Mouse (Mus musculus) regulatory T cell (primary cell): ENCODE measurements around the gene Fam171a1.
"Not testable (repeated sequence)": the region's sequence is repeated elsewhere in the genome, so short reads cannot be mapped to it uniquely, and the experiment has no call there.

Experiments used
- in situ Hi-C: fragments of 300-600 bp; cut with MboI, MseI; formaldehyde crosslinking; loops from one replicate; pipeline ENCODE4 v1.15.1; 2025; ENCODE audit warnings: high pct_unique_total_duplicates

Gene Fam171a1

GRCm38 (mm10) chr2:3113866-3114265, at the start of gene Fam171a1:
Fam171a1 (plus strand) TSS chr2:3114224.
- in situ Hi-C loops = no loop called here

GRCm38 (mm10) chr2:3069140-3069539, 44.9 kb upstream of the Fam171a1 start:
- in situ Hi-C loops = no loop called here

DNA sequence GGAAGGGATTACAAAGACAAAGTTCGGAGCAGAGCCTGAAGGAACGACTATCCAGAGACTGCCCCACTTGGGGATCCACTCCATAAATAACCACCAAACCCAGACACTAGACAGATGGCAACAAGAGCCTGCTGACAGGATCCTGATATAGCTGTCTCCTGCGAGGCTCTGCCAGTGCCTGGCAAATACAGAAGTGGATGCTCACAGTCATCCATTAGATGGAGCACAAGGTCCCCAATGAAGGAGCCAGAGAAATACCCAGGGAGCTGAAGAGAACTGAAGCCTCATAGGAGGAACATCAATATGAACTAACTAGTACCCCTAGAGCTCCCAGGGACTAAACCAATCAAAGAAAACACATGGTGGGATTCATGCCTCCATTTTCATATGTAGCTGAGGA, 25.7 kb upstream of the Fam171a1 start:
- in situ Hi-C loops = not testable (repeated sequence)

DNA sequence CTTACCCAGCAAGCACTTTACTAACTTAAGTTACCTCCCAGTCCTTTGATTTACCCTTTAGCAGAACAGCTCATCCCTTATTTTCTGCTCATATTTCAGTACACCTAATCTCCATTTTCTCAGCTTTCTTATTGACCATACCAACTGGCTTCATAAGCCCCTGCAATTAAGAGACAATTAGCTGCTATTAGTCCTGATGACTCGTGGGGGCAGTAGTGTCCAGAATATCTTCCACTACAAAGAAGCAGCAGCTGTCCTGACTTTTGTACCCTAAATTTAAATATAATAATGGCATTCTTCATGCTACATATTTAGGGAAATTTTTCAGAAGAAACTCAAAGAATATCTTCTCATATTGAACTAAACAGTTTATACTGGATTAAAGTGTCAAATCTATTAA, 24.8 kb upstream of the Fam171a1 start:
- in situ Hi-C loops = no loop called here

DNA sequence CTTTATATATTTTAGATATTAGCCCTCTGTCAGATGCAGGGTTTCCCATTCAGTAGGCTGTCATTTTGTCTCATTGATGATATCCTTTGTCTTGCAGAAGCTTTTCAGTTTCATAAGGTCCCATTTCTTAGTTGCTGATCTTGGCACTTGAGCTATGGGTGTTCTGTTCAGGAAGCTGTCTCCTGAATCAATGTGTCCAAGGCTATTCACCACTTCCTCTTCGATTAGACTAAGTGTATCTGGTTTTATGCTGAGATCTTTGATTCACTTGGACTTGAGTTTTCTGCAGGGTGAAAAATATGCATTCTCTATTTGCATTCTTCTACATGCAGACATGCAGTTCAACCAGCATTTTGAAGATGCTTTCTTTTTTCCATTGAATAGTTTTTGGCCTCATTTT, 17.9 kb upstream of the Fam171a1 start:
- in situ Hi-C loops = no loop called here

DNA sequence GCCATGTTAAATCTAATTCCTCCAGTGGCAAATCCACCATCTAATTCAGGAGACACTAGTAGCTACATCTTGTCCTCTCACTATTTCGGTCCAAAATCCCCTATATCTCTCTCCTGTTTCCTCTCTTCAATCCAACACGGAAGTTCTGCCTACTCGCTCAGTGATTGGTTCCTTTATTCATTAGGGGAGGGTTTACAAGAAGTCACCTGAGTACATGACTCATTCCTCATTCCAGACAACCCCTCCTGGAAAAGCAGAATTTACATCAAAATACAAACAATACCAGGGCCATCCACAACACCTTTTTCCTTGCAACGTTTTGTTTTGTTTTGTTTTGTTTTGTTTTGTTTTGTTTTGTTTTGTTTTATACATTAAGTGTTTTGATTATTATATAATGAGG, 14.1 kb upstream of the Fam171a1 start:
- in situ Hi-C loops = no loop called here

GRCm38 (mm10) chr2:3101292-3101957, 12.6 kb upstream of the Fam171a1 start:
- in situ Hi-C loops = no loop called here

DNA sequence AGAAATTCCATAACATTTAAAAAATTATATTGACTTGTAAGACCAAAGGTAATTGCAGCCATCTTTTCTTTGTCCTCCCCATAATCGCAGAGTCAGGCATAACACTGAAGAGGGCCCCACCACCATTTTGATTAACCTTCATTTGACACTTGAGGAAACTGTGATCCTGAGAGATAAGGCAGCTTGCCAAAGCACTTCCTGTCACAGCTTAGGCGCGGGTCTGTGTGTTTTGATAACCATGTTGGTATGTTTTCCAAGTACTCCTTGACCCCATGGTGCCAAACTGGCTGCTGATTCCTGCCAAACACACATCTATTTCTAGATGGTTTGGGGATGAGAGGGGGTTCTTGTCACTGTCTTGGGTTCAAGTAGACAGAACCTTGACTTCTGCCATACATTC, 11.7 kb upstream of the Fam171a1 start:
- in situ Hi-C loops = no loop called here

- in situ Hi-C loops = no loop called here
Measured at GRCm38 (mm10) chr2:3107471-3107870, 6.6 kb upstream of the Fam171a1 start.

GRCm38 (mm10) chr2:3108431-3108830, 5.6 kb upstream of the Fam171a1 start:
- in situ Hi-C loops = no loop called here

DNA sequence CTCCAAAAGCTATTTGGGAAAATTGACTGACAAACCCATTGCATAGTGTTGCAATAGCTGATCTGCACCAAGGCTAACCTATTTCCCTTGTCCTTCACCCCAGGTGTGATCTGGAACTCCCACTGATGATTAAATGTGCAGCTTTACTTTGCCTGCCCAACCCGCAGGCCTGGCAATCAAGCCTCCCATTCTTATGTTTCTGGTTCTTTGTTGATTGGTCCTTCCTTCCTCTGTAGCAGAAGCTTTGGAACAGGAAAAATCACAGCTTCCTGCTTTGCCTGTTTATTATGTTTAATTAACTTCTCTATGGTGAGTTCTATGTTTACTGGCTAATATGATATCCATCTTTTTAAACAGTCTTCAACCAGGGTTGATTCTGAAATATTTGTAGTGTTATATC, 5.2 kb upstream of the Fam171a1 start:
- in situ Hi-C loops = no loop called here

DNA sequence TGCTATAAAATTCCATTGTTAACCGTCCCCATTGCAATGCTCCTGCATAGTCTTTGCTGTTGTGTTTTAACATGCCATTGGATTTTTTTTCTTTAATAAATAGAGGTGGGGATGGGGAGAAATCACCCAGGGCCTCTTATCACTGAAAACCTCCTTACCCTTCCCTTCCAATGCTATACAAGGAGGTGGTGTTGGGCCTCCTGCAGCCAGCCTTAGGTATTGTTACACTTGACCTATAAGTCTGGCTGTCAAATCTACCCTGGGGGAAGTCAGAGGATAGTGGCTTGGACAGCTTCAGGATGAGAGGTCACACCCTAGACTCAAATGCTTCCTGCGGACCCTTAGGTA, 3.8 kb downstream of the Fam171a1 start:
- in situ Hi-C loops = no loop called here

- in situ Hi-C loops = no loop called here
Measured at GRCm38 (mm10) chr2:3118203-3118941, 4.3 kb downstream of the Fam171a1 start.

- in situ Hi-C loops = no loop called here
Measured at GRCm38 (mm10) chr2:3118969-3119368, 4.9 kb downstream of the Fam171a1 start.

DNA sequence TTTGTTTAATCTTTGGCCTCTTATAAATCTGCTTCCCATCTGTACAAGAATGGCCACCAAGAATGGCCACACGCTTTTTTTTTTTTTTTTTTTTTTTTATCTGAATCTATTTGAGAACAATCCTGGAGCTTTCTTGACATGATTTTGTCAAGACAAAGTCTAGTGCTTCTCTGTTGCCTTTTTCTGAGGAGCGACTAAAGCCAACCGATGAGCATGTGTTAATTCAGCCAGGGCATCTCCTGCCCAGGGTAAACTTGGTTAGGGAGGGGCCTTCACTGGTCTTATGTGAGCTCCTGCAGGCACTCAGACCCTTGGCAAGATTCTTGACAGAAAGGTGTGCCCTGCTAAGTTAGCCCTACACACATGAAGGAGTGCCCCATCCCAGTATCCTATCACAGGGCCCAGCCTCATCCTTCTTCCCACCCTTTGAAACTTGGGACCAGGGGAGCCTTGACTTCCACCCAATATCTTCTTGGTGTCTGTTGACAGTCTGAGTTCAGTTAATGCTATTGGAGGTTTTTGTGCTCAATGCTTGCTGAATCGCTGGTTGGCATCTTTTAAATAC, 5.4 kb downstream of the Fam171a1 start:
- in situ Hi-C loops = no loop called here

GRCm38 (mm10) chr2:3122571-3122970, 8.5 kb downstream of the Fam171a1 start:
- in situ Hi-C loops = loop anchor here (5.0 kb wide), 2 partner anchors 70 to 290 kb away; no protein-coding TSS in a partner anchor

DNA sequence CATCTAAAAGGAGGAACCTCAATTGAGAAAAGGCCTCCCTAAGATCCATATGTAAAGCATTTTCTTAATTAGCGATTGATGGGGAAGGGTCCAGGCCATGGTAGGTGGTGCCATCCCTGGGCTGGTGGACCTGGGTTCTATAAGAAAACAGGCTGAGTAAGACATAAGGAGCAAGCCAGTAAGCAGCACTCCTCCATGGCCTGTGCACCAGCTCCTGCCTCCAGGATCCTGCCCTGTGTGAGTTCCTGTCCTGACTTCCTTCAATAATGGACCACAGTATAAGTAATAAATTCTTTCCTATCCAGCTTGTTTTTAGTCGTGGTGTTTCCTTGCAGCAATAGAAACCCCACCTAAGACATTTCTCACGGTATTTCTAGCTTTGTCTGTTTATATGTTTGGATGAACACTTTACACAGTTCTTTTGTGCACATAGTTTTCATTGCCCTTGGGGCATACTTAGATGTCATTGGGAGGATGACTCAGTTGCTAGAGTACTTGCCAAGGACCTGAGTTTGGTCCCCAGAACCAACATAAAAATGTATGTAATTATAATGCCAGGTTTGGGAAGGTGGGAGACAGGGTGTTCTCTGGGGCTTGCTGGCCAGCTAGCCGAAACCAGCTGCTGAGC, 13.3 kb downstream of the Fam171a1 start:
- in situ Hi-C loops = no loop called here

- in situ Hi-C loops = no loop called here
Measured at GRCm38 (mm10) chr2:3128344-3128871, 14.4 kb downstream of the Fam171a1 start.

- in situ Hi-C loops = no loop called here
Measured at GRCm38 (mm10) chr2:3128910-3129309, 14.9 kb downstream of the Fam171a1 start.

GRCm38 (mm10) chr2:3132473-3132872, 18.4 kb downstream of the Fam171a1 start:
- in situ Hi-C loops = no loop called here

GRCm38 (mm10) chr2:3134580-3135296, 20.7 kb downstream of the Fam171a1 start:
- in situ Hi-C loops = no loop called here

DNA sequence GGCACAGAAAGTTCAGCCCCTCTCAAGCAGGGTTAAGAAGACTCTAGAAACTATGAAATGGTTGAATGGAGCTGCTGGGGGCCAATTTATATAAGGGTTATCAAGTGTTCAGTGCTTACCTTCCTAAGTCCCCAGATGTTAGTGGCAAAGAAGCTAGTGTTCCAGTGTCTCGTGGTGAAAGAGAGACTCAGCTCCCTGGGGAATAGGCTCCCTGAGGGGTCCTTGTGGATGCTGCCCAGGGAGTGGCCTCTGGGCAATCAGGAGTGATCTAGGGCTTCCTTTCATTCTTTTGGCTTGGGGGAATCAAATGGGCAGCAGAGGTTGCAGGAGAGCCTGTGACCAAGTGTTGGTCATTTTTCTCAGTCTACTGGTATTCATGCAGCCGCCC, 21.3 kb downstream of the Fam171a1 start:
- in situ Hi-C loops = no loop called here
